ENCODE assay signal across 18 mouse cellular contexts in genomic region chr10:59489411-59489810, GRCm38 (mm10). TPM values are rescaled to one million over a fixed set of nuclear protein-coding genes. Genes with fewer than 3 reads are reported as not detected.
"Had no signal": no experiment of that assay in that cellular context is flagged by ENCODE, and none has a peak within 500 bp of the region (broad histone marks: within the 10 kb centered on the region; RNA-seq: fewer than 3 reads in every experiment).

No protein-coding gene starts in this region.

- H3K9ac ChIP-seq: limb, embryonic 12.5 days; liver, embryonic 13.5 days; liver, postnatal 0 days; lung, embryonic 15.5 days; midbrain, embryonic 13.5 days had no signal

- H3K27me3 ChIP-seq: limb, embryonic 12.5 days; liver, embryonic 13.5 days; lung, embryonic 15.5 days; megakaryocyte, embryonic 14.5 days; midbrain, embryonic 13.5 days had no signal

- DNase-seq: kidney, adult 8-10 months; kidney, postnatal 4 days; liver; liver, embryonic 13.5 days; liver, postnatal 0 days; lung, postnatal 14 days; right cerebral cortex, postnatal 14 days; thymus, adult 2 months; thymus, postnatal 25 days had no signal

- H3K4me2 ChIP-seq: limb, embryonic 12.5 days; liver, embryonic 13.5 days; lung, embryonic 15.5 days; midbrain, embryonic 13.5 days had no signal

- ATAC-seq: liver, postnatal 0 days; midbrain, embryonic 13.5 days had no signal

- H3K4me3 ChIP-seq: layer of hippocampus, adult 2 months; limb, embryonic 12.5 days; liver, embryonic 13.5 days; lung, embryonic 15.5 days; megakaryocyte, embryonic 14.5 days; midbrain, embryonic 13.5 days had no signal

- H3K9me3 ChIP-seq: lung, embryonic 15.5 days had no signal

- H3K4me1 ChIP-seq: liver, embryonic 13.5 days; lung, embryonic 15.5 days; midbrain, embryonic 13.5 days had no signal

- H3K27ac ChIP-seq: kidney, postnatal 0 days; layer of hippocampus, adult 2 months; limb, embryonic 12.5 days; liver, embryonic 13.5 days; lung, embryonic 15.5 days; macrophage; midbrain, embryonic 13.5 days; stomach, postnatal 0 days had no signal

RNA-seq across cellular contexts. Expression of gene Oit3, which starts 47.8 kb away (rescaled TPM):
- polyA plus RNA-seq: neural tube, embryonic 14.5 days had no signal
